Mouse (Mus musculus) cerebellum, adult 2 months (tissue): ENCODE measurements around the gene Lin9. TPM values are rescaled to one million over a fixed set of nuclear protein-coding genes. Genes with fewer than 3 reads are reported as not detected.
A peak's percentile ranks its signal among the peaks of the same experiment; 100 is the strongest.
"Not testable (repeated sequence)": the region's sequence is repeated elsewhere in the genome, so short reads cannot be mapped to it uniquely, and the experiment has no call there.

Experiments used
- DNase-seq, 2 experiments: peaks; one replicate each; pipeline ENCODE4 v3.0.0; 2021
- H3K27ac ChIP-seq: fragments of 200-500 bp; 2 replicates; pipeline ENCODE4 v1.5.1; 2012; ENCODE audit warnings: low read length, control low read depth, inconsistent platforms; ENCODE audit not compliant: insufficient read depth
- H3K27me3 ChIP-seq: fragments of 200-500 bp; 2 replicates; pipeline ENCODE4 v1.6.1; 2012; ENCODE audit warnings: inconsistent platforms, mild to moderate bottlenecking, low read length, moderate library complexity; ENCODE audit not compliant: control insufficient read depth, insufficient read depth
- H3K4me1 ChIP-seq: fragments of 200-500 bp; 2 replicates; pipeline ENCODE4 v1.6.1; 2011; ENCODE audit warnings: low read length; ENCODE audit not compliant: control insufficient read depth, insufficient read depth
- H3K4me3 ChIP-seq: fragments of 200-500 bp; replicated peaks from 2 replicates; pipeline ENCODE3; 2011; ENCODE audit warnings: mild to moderate bottlenecking, low read depth, low read length, control low read depth; ENCODE audit not compliant: insufficient read depth
- CTCF ChIP-seq: fragments of 200-500 bp; IDR thresholded peaks from 2 replicates; pipeline ENCODE4 v1.5.1; 2011; ENCODE audit warnings: low read depth, mild to moderate bottlenecking, control low read depth, low read length, moderate library complexity, borderline replicate concordance; ENCODE audit not compliant: insufficient read depth
- POLR2A ChIP-seq: fragments of 200-500 bp; IDR thresholded peaks from 2 replicates; pipeline ENCODE4 v1.6.1; 2011; ENCODE audit warnings: low read length, control low read depth, borderline replicate concordance; ENCODE audit not compliant: insufficient read depth
- WGBS: fragments of 180-500 bp; shearing (Covaris S2); methylation state at CpG from one replicate; pipeline ENCODE4 v1.1.7; 2018; 5-methylcytosine and 5-hydroxymethylcytosine counted together
- polyA plus RNA-seq: library from polyadenylated mRNA; depleted of rRNA; stranded (reverse); fragments of >200 nt; gene quantifications from 2 replicates; pipeline ENCODE4 v1.2.3, GENCODE M21; 2012; rRNA removed

Lin9 gene
- 5.2 and 5.6 TPM in 2 replicates for polyA plus RNA-seq

DNA sequence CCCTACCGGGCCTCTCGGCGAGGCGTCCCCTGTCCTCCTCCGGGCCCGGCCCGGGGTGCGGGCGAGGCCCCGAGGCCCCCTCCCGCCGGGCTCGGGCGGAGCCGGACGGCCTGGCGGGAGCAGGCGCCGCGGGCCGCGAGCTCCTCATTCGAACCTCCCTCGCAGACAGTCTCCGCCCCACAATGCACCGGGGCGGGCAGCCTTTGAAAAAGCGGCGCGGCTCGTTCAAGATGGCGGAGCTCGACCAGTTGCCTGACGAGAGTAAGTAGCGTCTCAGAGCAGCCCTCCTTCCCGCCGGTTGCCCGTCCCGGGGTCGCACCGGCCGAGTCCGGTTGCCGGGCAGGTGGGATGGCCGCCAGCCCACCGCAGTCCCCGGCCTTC is at the start of gene Lin9:
Gene Lin9 (plus strand): TSS at position 14 of the 381 bp plus-strand sequence.
- Histone ChIP-seq H3K27ac (peak within 1 kb of the TSS; percentile 65; the same call in 1 of the 2 replicates), H3K4me1 (no peaks in the 10 kb centered on the region), H3K4me3 (peak within 1 kb of the TSS; percentile 95), H3K27me3 (no peaks in the 10 kb centered on the region)
- peak; percentile 16; the same call in 1 of the 2 replicates for TF ChIP-seq POLR2A
- TF ChIP-seq CTCF, result no peak
- WGBS, result 0% methylated on average over 47 of the region's 47 CpGs
- peak; percentile 89 to 92 for DNase-seq

DNA sequence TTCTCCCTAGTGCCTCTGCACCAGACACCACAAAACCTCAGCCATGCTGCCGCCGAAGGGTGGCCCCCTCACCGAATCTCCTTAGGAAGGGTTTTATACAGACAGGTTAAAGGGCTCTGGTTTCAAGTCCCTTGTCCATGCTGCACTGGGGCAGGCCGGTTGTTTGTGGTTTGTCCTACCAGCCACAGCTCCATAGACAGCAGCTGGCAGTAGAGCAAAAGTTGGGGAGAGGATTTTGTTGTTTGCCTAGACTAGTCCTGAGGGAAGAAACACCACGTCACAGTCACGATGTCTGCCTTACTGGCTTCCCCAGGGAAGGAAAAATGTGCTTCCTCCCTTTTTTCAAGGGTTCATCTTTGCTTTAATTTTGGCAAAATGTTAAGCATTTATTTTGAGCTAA is 40.4 kb upstream of the Lin9 start:
- 91% methylated on average over 6 of the region's 6 CpGs for WGBS
- Histone ChIP-seq H3K27me3 (no peaks in the 10 kb centered on the region), H3K4me3 (no peak overlapping the region), H3K4me1 (peaks cover 25% of the 10 kb centered on the region), H3K27ac (no peak overlapping the region)
- TF ChIP-seq POLR2A, result no peak
- TF ChIP-seq CTCF, result no peak
- no peak for DNase-seq

DNA sequence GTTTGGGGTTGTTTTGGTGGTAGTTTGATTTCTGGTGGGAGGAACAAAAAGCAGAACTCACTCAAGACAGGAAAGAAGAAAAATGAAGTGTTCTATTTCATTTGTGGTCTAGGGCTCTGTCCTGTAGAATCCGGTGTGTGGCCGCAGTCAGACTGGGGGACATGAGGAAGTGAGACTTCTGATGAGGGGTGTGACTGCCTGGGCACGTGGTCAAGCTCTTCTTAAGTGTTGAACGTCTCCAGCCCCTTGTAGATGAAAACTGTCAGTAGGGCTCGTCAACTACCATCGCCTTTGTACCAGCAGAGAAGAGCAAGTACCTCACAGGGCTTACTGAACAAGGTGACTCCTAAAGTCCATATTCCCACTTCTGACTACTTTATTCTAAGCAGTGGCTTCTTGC is 39.1 kb upstream of the Lin9 start:
- no peak for TF ChIP-seq POLR2A
- TF ChIP-seq CTCF, result no peak

DNA sequence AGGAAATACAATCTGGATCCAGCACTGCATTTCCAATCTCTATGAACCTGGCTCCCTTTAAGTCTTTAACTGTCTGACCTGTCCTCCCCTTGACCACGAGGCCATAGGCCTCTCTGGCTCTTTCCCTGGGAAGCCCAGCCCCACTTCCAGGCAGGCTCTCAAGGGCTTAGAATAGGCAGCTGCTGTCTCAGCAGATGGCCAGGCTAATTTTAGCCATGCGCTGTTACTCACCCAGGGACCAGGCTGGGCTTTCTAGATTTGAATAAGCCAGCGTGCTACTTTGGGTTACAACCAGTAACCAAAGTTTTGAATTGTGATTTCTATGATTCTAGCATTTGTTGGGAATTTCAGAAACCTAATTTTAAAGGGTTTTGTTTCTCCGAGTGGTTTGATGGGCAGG is 36.4 kb upstream of the Lin9 start:
- DNase-seq, result peak; percentile 83 to 92
- 11% methylated on average over 4 of the region's 4 CpGs for WGBS
- H3K27me3 ChIP-seq, result no peaks in the 10 kb centered on the region
- peaks cover 26% of the 10 kb centered on the region for H3K4me1 ChIP-seq
- TF ChIP-seq CTCF, result no peak
- TF ChIP-seq POLR2A, result no peak; the same call in 1 of the 2 replicates
- peak overlapping the region; percentile 84 for H3K27ac ChIP-seq
- no peak overlapping the region for H3K4me3 ChIP-seq

More for the DNA sequence above, 39.1 kb upstream of the Lin9 start:
- H3K27ac ChIP-seq, result no peak overlapping the region
- DNase-seq, result no peak
- H3K4me1 ChIP-seq, result peaks cover 35% of the 10 kb centered on the region
- no peaks in the 10 kb centered on the region for H3K27me3 ChIP-seq
- H3K4me3 ChIP-seq, result no peak overlapping the region
- WGBS, result 89% methylated on average over 6 of the region's 6 CpGs

DNA sequence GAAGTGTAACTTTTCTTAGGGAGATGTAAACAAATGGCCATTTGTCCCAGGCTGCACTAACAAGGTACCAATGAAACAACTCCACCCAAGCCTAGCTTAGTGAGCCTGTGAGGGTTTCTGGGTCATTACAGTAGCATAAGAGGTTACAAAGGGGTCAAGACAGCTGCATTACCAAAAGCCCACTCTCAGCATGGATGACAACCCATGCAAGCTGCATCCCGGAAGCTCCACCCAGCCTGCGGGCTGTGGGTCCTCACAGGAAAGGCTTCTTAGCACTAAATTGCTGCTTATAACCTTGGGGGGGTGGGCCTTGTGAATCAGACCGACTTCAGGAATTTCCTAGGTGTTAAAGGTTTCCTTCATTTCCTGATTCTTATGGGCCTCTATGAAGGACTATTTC is 34.8 kb upstream of the Lin9 start:
- TF ChIP-seq POLR2A (no peak), CTCF (no peak)
- H3K27me3 ChIP-seq, result no peaks in the 10 kb centered on the region
- WGBS, result 92% methylated on average over 3 of the region's 3 CpGs
- peaks cover 26% of the 10 kb centered on the region for H3K4me1 ChIP-seq
- H3K4me3 ChIP-seq, result no peak overlapping the region
- no peak overlapping the region for H3K27ac ChIP-seq
- no peak for DNase-seq

DNA sequence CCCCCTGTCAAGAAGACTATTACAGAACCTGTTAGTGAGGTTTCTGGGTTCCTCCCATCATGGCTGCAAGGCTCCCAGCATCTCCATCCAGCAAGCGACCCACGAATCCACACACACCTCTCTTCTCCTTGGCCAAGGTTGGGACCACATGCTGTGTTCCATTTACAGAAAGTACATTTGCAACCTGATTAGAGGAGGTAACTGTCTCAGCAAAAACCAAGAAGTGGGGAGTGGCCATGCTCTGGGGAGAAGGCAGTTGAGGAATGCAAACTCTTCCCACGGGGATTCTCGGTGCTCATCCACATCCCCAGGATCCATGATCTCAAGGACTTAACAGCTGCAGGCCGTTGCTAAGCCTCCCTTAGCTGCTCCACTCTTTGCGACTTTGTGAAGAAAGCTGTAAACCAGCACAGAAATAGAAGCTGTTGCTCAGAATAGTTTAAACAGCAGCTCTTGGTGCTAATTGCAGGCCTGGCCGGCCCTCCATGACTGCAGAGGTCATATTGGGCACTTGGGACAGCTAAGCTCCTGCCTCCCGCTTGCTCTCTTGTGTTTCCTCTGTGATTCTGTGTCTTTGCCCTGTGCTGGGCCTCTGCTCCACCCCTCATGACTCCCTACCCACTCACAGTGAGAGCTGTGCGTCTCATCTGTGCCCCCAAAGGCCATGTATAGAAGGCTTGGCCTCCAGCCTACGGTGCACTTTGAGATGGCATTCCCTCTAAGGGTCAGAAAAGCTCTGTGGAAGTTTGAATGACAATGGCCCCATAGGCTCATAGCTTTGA is 34.0 kb upstream of the Lin9 start:
- no peaks in the 10 kb centered on the region for H3K27me3 ChIP-seq
- TF ChIP-seq CTCF (no peak), POLR2A (no peak)
- no peak overlapping the region for H3K27ac ChIP-seq
- 75% methylated on average over 10 of the region's 10 CpGs for WGBS
- no peak overlapping the region for H3K4me3 ChIP-seq
- no peak for DNase-seq
- peaks cover 26% of the 10 kb centered on the region for H3K4me1 ChIP-seq

DNA sequence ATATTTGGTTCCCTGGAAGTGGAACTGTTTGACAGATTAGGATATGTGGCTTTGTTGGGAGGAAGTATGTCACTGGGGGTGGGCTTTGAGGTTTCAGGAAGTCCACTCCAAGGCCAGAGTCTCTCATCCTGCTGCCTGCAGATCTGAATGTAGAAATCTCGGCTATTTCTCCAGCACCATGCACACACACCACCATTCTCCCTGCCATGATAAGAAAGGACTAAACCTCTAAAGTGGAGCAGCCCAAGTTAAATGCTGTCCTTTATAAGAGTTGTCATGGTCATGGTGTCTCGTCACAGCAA is 33.4 kb upstream of the Lin9 start:
- no peak for TF ChIP-seq CTCF
- TF ChIP-seq POLR2A, result no peak
- Histone ChIP-seq H3K4me3 (no peak overlapping the region), H3K27me3 (no peaks in the 10 kb centered on the region), H3K4me1 (peaks cover 26% of the 10 kb centered on the region), H3K27ac (no peak overlapping the region)
- WGBS, result 93% methylated on average over 2 of the region's 2 CpGs
- no peak for DNase-seq

DNA sequence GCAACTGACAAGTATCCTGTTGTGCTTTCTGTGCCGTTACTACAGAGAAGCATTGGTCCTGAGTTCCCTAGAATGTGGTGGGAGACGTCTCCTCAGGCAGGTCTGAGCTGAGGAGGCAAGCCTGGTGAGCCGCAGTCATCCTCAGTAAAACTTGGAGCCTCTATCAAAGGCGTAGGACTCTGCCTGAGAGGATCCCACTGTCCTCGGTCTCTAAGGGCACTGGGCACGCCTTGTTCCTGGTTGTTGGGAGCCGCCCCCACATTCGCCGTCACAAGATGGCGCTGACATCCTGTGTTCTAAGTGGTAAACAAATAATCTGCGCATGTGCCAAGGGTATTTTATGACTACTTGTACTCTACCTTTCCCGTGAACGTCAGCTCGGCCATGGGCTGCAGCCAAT is 29.1 kb upstream of the Lin9 start:
- WGBS, result 92% methylated on average over 11 of the region's 14 CpGs
- not testable (repeated sequence) for H3K4me1 ChIP-seq, DNase-seq, H3K27ac ChIP-seq, H3K4me3 ChIP-seq, H3K27me3 ChIP-seq

DNA sequence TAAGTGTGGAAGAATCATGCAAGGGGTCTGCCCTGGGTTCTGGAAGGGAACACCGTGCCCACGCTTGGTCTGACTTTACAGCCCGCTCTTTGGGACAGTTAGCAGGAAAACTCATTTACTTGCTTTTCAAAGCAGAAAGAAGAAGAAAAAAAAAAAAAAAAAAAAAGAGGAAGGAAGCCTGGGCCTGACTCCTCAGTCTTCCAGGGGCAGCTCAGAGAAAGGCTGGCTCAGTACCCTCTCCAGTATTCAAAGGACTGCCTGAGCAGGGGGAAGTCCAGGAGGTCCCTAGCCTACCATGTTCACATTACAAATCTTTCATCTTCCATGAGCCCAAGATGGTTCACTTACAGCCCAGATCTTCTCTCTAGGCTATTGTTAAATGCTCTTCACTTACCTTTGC is 24.2 kb upstream of the Lin9 start:
- TF ChIP-seq CTCF (no peak), POLR2A (no peak)
- no peak overlapping the region for H3K27ac ChIP-seq
- WGBS, result 95% methylated on average over 3 of the region's 3 CpGs
- H3K4me1 ChIP-seq, result no peaks in the 10 kb centered on the region
- H3K4me3 ChIP-seq, result no peak overlapping the region
- no peaks in the 10 kb centered on the region for H3K27me3 ChIP-seq
- no peak for DNase-seq
